Mouse (Mus musculus): ENCODE results near the gene Spats2. TPM values are rescaled to one million over a fixed set of nuclear protein-coding genes. Genes with fewer than 3 reads are reported as not detected.

Spats2 gene
- polyA plus RNA-seq, 1 experiment: 0.19 TPM

DNA sequence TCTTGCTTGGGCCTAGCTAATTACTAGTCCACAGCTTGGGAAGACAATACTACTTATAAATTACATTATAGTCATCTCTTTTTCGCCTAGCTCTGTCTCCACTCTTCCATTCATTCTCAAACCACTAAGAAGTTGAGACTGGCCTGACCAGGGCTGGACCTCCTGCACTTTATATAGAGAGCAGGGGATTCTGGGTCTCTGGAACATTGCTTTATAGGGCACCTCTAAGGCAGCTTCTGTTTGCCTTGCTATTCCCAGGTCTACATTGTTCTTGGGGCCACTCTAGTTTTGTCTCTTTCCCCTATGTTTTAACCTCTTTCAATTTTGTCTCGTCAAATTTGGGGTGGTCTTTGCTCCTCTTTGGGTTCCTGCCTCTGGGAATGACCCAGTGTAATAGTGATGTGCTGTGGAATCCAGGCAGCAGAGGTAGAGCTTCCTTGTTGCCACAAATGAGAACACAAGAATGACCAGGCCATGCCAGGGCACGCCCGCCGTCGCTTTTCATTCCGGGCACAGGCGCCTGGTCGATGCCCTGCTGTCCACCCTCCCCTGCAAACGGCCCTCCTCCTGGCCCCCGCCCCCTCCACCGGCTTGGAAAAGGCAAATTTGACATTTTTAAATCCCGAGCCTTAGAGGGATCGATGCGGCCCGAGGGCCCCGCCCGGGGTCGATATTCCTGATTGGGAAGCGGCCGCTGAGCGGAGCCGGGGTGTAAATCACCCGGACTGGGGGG, 29.5 kb upstream of the Spats2 start:
- Histone ChIP-seq H3K27me3 (ENCODE audit: control insufficient read depth) (peaks cover 99% of the 10 kb centered on the region), H3K36me3 (ENCODE audit: control insufficient read depth) (no peaks in the 10 kb centered on the region), H3K4me1 (ENCODE audit: control insufficient read depth) (peaks cover 4% of the 10 kb centered on the region; the same call in 1 of the 2 replicates), H3K9me3 (ENCODE audit: control insufficient read depth, low read length) (peaks cover 21% of the 10 kb centered on the region; the same call in 1 of the 2 replicates), H3K4me3 (replicated peaks) (no peak overlapping the region)
- TF ChIP-seq GATA1 (IDR thresholded peaks at IDR 0.05; ENCODE audit: low read length) (no peak), TAL1 (IDR thresholded peaks at IDR 0.05; ENCODE audit: low read length) (no peak)

DNA sequence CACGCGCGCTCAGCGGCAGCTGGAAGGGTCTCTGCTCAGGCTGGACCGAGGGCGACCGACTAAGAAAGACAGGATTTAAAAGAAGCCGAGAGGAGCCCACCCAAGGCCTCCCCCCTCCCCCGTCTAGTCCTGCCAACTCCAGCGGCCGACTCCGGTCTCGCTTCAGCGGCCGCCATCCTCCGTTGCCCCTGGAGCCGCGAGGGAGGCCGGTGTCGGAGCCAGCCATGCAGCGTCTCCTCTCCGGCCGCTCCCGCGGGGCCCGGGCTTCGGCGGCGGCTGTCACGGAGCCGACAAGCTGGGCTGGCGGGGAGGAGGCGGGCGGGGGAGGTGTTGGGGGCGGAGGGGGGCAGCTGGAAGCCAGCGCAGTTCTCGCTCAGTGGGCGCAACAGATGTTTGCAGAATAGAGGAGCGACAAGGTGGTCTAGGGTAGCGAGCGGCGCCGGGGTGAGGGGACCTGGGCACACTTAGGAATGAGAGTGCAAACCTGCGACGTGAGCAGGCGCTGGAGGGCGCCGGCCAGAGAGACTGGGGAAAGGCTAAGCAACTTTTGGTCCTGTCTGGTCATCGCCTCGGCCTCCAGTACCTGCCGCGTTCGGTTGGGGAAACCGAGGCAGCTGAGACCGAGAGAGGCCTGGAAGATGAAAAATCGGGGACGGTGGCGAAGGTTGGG, 28.8 kb upstream of the Spats2 start:
- TF ChIP-seq TAL1 (IDR thresholded peaks at IDR 0.05; ENCODE audit: low read length) (no peak), GATA1 (IDR thresholded peaks at IDR 0.05; ENCODE audit: low read length) (no peak)
- Histone ChIP-seq H3K27me3 (ENCODE audit: control insufficient read depth) (peaks cover 98% of the 10 kb centered on the region), H3K36me3 (ENCODE audit: control insufficient read depth) (no peaks in the 10 kb centered on the region), H3K4me1 (ENCODE audit: control insufficient read depth) (peaks cover 4% of the 10 kb centered on the region; the same call in 1 of the 2 replicates), H3K9me3 (ENCODE audit: control insufficient read depth, low read length) (peaks cover 21% of the 10 kb centered on the region; the same call in 1 of the 2 replicates), H3K4me3 (replicated peaks) (no peak overlapping the region)

DNA sequence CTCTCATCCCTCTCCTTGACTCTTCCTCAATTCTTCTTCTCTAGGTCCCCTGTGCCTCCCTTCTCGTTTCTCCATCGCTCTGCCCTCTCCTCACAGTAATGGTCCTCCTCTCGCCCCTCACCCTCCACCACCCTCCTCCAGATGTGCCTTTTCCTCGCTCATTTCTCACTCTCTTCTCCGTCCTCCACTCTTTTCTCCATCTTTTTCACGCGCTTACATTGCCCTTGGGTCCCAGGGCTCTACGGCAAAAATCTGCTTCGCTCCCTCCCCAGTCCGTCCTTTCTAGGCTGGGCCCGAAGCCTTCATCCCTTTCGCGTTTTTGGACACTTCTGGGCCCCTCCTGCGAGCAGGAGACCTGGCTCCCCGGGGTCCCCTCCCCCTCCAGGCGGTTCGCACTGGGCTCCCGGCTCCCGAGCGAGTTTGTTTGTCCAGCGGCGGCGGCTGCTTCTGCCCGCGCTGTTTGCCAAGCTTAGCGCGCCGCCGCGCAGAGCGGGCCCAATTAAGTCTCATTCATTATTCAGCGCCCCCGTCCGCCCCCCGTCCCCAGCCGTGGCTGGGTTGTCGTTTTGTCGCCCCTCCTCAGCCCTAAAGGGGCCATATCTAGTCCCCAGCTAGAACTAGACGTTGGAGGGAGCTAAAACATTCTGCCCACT, 27.8 kb upstream of the Spats2 start:
- no peak overlapping the region for H3K4me3 ChIP-seq (replicated peaks)

DNA sequence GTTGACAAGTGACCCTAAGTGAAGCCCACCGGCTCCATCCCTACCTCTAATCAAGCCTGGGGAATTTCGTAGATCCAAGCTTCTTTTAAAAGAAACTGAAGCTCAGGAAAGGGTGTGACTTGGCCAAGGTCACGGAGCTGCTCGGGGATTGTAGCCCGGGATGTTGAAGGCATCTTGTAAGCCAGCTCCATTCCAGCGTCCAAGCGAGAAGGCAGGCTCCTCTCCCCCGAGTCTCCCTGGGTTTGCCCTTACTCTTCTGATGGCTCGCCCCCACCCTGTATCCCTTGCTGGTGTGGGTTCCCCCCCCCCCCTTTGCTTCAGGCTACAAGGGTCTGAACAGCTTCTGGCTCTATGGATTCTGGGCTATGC, 27.2 kb upstream of the Spats2 start:
- H3K9me3 ChIP-seq (ENCODE audit: control insufficient read depth, low read length): peaks cover 16% of the 10 kb centered on the region; the same call in 1 of the 2 replicates
- peaks cover 82% of the 10 kb centered on the region for H3K27me3 ChIP-seq (ENCODE audit: control insufficient read depth)
- no peak overlapping the region for H3K4me3 ChIP-seq (replicated peaks)
- H3K36me3 ChIP-seq (ENCODE audit: control insufficient read depth): no peaks in the 10 kb centered on the region
- TF ChIP-seq TAL1 (IDR thresholded peaks at IDR 0.05; ENCODE audit: low read length) (no peak), GATA1 (IDR thresholded peaks at IDR 0.05; ENCODE audit: low read length) (no peak)
- peaks cover 3% of the 10 kb centered on the region; the same call in 1 of the 2 replicates for H3K4me1 ChIP-seq (ENCODE audit: control insufficient read depth)

More for the DNA sequence above, 27.8 kb upstream of the Spats2 start:
- Histone ChIP-seq H3K36me3 (ENCODE audit: control insufficient read depth) (no peaks in the 10 kb centered on the region), H3K4me1 (ENCODE audit: control insufficient read depth) (peaks cover 4% of the 10 kb centered on the region; the same call in 1 of the 2 replicates), H3K27me3 (ENCODE audit: control insufficient read depth) (peaks cover 88% of the 10 kb centered on the region), H3K9me3 (ENCODE audit: control insufficient read depth, low read length) (peaks cover 18% of the 10 kb centered on the region; the same call in 1 of the 2 replicates)
- no peak for TF ChIP-seq GATA1 (IDR thresholded peaks at IDR 0.05; ENCODE audit: low read length)
- TF ChIP-seq TAL1 (IDR thresholded peaks at IDR 0.05; ENCODE audit: low read length): no peak

DNA sequence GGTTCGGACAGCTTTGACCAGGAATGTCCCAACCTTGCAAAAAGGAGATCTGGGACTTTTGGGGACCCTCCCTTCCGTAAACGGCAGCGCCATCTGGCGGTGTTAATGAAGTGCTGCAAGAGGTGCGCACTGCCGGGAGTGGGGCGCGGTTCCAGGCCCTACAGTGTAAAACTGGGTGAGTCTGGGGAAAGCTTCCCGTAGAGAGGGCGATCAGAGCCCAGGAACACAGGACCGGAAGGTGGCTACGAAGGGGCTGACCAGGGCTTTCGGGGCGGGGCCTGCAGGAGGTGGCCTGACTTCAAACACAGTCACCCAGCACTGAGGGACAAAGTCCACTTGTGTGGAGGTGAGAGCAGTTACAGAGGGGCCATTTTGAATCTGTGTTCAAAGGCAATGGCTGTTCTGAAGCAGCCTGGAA, 26.6 kb upstream of the Spats2 start:
- H3K36me3 ChIP-seq (ENCODE audit: control insufficient read depth): no peaks in the 10 kb centered on the region; the same call in 1 of the 2 replicates
- peaks cover 14% of the 10 kb centered on the region; the same call in 1 of the 2 replicates for H3K9me3 ChIP-seq (ENCODE audit: control insufficient read depth, low read length)
- TF ChIP-seq GATA1 (IDR thresholded peaks at IDR 0.05; ENCODE audit: low read length) (no peak), TAL1 (IDR thresholded peaks at IDR 0.05; ENCODE audit: low read length) (no peak)
- peak overlapping the region; percentile 45 for H3K4me3 ChIP-seq (replicated peaks)
- H3K27me3 ChIP-seq (ENCODE audit: control insufficient read depth): peaks cover 79% of the 10 kb centered on the region
- H3K4me1 ChIP-seq (ENCODE audit: control insufficient read depth): no peaks in the 10 kb centered on the region

DNA sequence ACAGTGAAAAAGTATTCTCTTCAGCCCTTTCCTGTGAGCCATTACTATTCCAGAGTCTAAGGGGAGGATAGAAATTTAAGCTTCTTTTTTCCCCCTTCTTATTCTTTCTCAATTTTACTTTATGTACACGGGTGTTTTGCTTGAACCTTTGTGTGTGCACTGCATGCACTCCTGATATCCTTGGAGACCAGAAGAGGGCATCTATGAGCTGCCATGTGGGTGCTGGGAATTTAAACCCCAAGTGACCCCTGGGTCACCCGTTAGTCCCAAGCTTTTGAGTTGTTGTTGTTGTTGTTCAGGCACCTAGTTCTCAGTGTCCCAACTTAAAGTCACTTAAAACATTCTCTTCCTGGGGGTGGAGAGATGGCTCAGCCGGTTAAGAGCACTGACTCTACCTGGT, 25.7 kb upstream of the Spats2 start:
- TF ChIP-seq GATA1 (IDR thresholded peaks at IDR 0.05; ENCODE audit: low read length) (no peak), TAL1 (IDR thresholded peaks at IDR 0.05; ENCODE audit: low read length) (no peak)
- Histone ChIP-seq H3K36me3 (ENCODE audit: control insufficient read depth) (no peaks in the 10 kb centered on the region; the same call in 1 of the 2 replicates), H3K4me1 (ENCODE audit: control insufficient read depth) (no peaks in the 10 kb centered on the region), H3K9me3 (ENCODE audit: control insufficient read depth, low read length) (peaks cover 14% of the 10 kb centered on the region; the same call in 1 of the 2 replicates), H3K27me3 (ENCODE audit: control insufficient read depth) (peaks cover 73% of the 10 kb centered on the region), H3K4me3 (replicated peaks) (peak overlapping the region; percentile 45)

DNA sequence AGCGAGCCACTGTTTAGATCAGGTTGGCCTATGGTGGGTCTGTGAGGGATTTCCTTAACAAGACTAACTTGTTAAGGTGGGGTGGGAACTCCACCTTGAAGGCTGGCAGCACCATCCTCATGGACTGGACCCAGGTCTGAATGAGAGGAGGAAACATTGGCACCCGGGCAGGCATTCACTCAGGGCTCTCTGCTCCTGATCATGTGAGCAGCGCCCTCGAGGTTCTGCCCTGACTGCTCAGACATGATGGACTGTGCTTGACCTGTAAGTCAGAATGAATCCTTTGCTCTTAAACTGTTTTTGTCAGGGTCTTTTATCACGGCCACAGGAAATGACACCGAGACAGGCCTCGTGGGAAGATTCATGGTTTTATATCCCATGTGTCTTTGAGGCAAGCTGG, 20.5 kb upstream of the Spats2 start:
- H3K27me3 ChIP-seq (ENCODE audit: control insufficient read depth): peaks cover 20% of the 10 kb centered on the region
- no peak overlapping the region for H3K4me3 ChIP-seq (replicated peaks)
- no peaks in the 10 kb centered on the region for H3K9me3 ChIP-seq (ENCODE audit: control insufficient read depth, low read length)
- no peaks in the 10 kb centered on the region; the same call in 1 of the 2 replicates for H3K36me3 ChIP-seq (ENCODE audit: control insufficient read depth)
- TF ChIP-seq TAL1 (IDR thresholded peaks at IDR 0.05; ENCODE audit: low read length): no peak
- TF ChIP-seq GATA1 (IDR thresholded peaks at IDR 0.05; ENCODE audit: low read length): no peak
- no peaks in the 10 kb centered on the region for H3K4me1 ChIP-seq (ENCODE audit: control insufficient read depth)

DNA sequence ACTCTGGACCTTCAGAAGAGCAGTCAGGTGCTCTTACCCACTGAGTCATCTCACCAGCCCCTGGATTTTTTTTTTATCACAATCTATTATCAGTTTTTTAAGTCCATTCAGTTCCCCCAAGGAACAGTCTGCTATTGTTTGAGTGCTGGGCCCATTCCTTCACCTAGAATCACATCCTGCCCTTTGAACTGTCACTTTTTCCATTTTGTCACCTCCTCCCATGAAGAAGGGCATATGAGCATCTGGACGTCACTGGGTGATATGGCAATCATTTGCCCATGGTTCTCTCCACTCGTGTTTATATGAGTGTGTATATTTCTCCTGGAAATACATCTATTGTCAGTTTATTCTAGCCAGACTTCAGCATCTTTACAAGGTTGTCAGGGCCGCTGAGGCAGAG, 17.9 kb upstream of the Spats2 start:
- H3K27me3 ChIP-seq (ENCODE audit: control insufficient read depth): peaks cover 5% of the 10 kb centered on the region; the same call in 1 of the 2 replicates
- no peak overlapping the region for H3K4me3 ChIP-seq (replicated peaks)
- H3K4me1 ChIP-seq (ENCODE audit: control insufficient read depth): no peaks in the 10 kb centered on the region
- no peaks in the 10 kb centered on the region; the same call in 1 of the 2 replicates for H3K36me3 ChIP-seq (ENCODE audit: control insufficient read depth)
- H3K9me3 ChIP-seq (ENCODE audit: control insufficient read depth, low read length): no peaks in the 10 kb centered on the region
- no peak for TF ChIP-seq TAL1 (IDR thresholded peaks at IDR 0.05; ENCODE audit: low read length)

DNA sequence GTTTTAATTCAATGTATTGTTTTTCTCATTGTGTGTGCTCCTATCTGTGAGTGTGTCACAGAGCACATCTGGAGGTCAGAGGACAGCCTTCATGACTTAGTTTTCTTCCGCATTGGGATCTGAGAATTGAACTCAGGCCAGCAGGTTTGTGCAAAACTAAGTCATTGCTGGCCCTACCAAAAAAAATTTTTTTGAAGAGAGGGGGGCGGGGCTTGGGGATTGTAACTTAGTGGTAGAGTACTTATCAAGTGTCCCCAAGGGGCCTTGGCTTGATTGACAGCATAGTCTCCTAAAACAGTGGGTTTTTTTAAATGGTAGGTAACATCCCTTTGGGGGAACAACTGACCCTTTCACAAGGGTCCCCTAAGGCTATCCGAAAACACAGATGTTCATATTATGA, 14.6 kb upstream of the Spats2 start:
- no peaks in the 10 kb centered on the region for H3K36me3 ChIP-seq (ENCODE audit: control insufficient read depth)
- no peaks in the 10 kb centered on the region for H3K27me3 ChIP-seq (ENCODE audit: control insufficient read depth)
- peaks cover 6% of the 10 kb centered on the region for H3K4me1 ChIP-seq (ENCODE audit: control insufficient read depth)
- no peaks in the 10 kb centered on the region for H3K9me3 ChIP-seq (ENCODE audit: control insufficient read depth, low read length)
- H3K4me3 ChIP-seq (replicated peaks): no peak overlapping the region
- no peak for TF ChIP-seq TAL1 (IDR thresholded peaks at IDR 0.05; ENCODE audit: low read length)
- TF ChIP-seq GATA1 (IDR thresholded peaks at IDR 0.05; ENCODE audit: low read length): no peak

Measured in erythroblast, embryonic 14.5 days (primary cell).